Mouse (Mus musculus): ENCODE results near the gene Tbx10.

GRCm38 (mm10) chr19:3983527-3984200 lies 8.9 kb upstream of the Tbx10 start:
- TF ChIP-seq CTCF (conservative IDR thresholded peaks at IDR 0.05; ENCODE audit: low read length) (no peak), POU5F1 (IDR thresholded peaks at IDR 0.05; ENCODE audit: borderline replicate concordance, low read length) (no peak), NANOG (IDR thresholded peaks at IDR 0.05; ENCODE audit: borderline replicate concordance, low read length) (no peak)

Measured in E14TG2a.4 (cell line).